Mouse (Mus musculus) embryonic facial prominence, embryonic 10.5 days (tissue): Measurements from ENCODE around the gene Castor1. TPM values are rescaled to one million over a fixed set of nuclear protein-coding genes. Genes with fewer than 3 reads are reported as not detected.

ENCODE experiments used
- DNase-seq: peaks from one replicate; pipeline ENCODE4 v3.0.0-alpha.2; 2017; ENCODE audit warnings: low spot score
- H3K27ac ChIP-seq: fragments of 300-500 bp; sonication (generic); replicated peaks from 2 replicates; pipeline ENCODE4 v1.5.1; 2016; ENCODE audit warnings: mild to moderate bottlenecking
- H3K27me3 ChIP-seq: fragments of 300-500 bp; sonication (generic); replicated peaks from 2 replicates; pipeline ENCODE4 v1.6.1; 2016; ENCODE audit warnings: low read depth, mild to moderate bottlenecking; ENCODE audit not compliant: poor library complexity, severe bottlenecking
- H3K36me3 ChIP-seq: fragments of 300-500 bp; sonication (generic); replicated peaks from 2 replicates; pipeline ENCODE4 v1.6.1; 2016; ENCODE audit warnings: mild to moderate bottlenecking, moderate library complexity
- H3K4me1 ChIP-seq: fragments of 300-500 bp; sonication (generic); 2 replicates; pipeline ENCODE4 v1.6.1; 2016
- H3K4me3 ChIP-seq: fragments of 300-500 bp; sonication (generic); 2 replicates; pipeline ENCODE4 v1.5.1; 2016; ENCODE audit warnings: mild to moderate bottlenecking, moderate library complexity
- H3K9me3 ChIP-seq: fragments of 300-500 bp; sonication (generic); 2 replicates; pipeline ENCODE4 v1.6.1; 2016; ENCODE audit warnings: mild to moderate bottlenecking
- WGBS: fragments of 180-500 bp; shearing (Covaris S2); methylation state at CpG from one replicate; pipeline ENCODE4 v1.1.7; 2016; 5-methylcytosine and 5-hydroxymethylcytosine counted together
- polyA plus RNA-seq: library from polyadenylated mRNA; unstranded; fragments of >200 nt; fragmentation: Nextera tagmentation; extraction: Ambion mirVana; gene quantifications from 2 replicates; pipeline ENCODE4 v1.2.1, GENCODE M21; 2016

Castor1 gene
- polyA plus RNA-seq, 1 experiment from 2014 or later: 2.4 TPM

DNA sequence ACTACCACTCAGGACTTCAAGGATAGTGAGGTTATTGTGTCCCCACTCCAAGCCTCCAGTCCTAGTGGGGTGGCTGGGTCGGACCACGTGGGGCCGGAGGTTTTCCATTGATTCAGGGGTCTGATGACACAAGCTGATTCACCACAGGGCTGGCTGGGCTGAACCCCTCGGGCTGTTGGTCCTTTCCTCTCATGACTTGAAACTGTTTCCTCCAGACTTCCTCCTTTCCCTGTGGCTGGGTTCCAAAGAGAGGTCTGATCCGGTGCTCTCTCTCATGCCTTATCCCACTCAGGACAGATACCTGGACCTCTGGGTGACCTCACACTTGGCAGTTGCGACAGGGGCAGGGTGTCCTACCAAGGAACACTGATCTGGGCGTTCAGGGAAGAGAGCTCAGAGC is 22.1 kb downstream of the Castor1 start:
- WGBS: 74% methylated on average over 7 of the region's 7 CpGs
- no peak for DNase-seq
- no peak overlapping the region for H3K27ac ChIP-seq

GRCm38 (mm10) chr11:4241180-4241579 is 23.2 kb downstream of the Castor1 start:
- H3K4me1 ChIP-seq: peaks cover 2% of the 10 kb centered on the region
- 79% methylated on average over 4 of the region's 4 CpGs for WGBS

More for the DNA sequence above, 22.1 kb downstream of the Castor1 start:
- Histone ChIP-seq H3K4me1 (no peaks in the 10 kb centered on the region; the same call in 1 of the 2 replicates), H3K36me3 (no peaks in the 10 kb centered on the region), H3K9me3 (no peaks in the 10 kb centered on the region), H3K27me3 (no peaks in the 10 kb centered on the region), H3K4me3 (no peak overlapping the region)

GRCm38 (mm10) chr11:4246126-4246525 is 28.1 kb downstream of the Castor1 start:
- Histone ChIP-seq H3K27ac (no peak overlapping the region), H3K4me1 (peaks cover 18% of the 10 kb centered on the region; the same call in 1 of the 2 replicates), H3K4me3 (no peak overlapping the region), H3K27me3 (no peaks in the 10 kb centered on the region), H3K36me3 (no peaks in the 10 kb centered on the region), H3K9me3 (no peaks in the 10 kb centered on the region)
- 63% methylated on average over 6 of the region's 6 CpGs for WGBS
- DNase-seq: no peak

More at GRCm38 (mm10) chr11:4241180-4241579, 23.2 kb downstream of the Castor1 start:
- H3K36me3 ChIP-seq: no peaks in the 10 kb centered on the region
- H3K27ac ChIP-seq: no peak overlapping the region
- DNase-seq: no peak
- no peaks in the 10 kb centered on the region for H3K9me3 ChIP-seq
- no peaks in the 10 kb centered on the region for H3K27me3 ChIP-seq
- H3K4me3 ChIP-seq: no peak overlapping the region

- Histone ChIP-seq H3K36me3 (no peaks in the 10 kb centered on the region), H3K27ac (no peak overlapping the region), H3K9me3 (no peaks in the 10 kb centered on the region), H3K27me3 (no peaks in the 10 kb centered on the region), H3K4me1 (peaks cover 21% of the 10 kb centered on the region; the same call in 1 of the 2 replicates), H3K4me3 (no peak overlapping the region)
- 73% methylated on average over 4 of the region's 4 CpGs for WGBS
- DNase-seq: no peak
These were observed 28.6 kb downstream of the Castor1 start for GRCm38 (mm10) chr11:4246623-4247022.

- no peak for DNase-seq
- H3K27me3 ChIP-seq: no peaks in the 10 kb centered on the region
- H3K36me3 ChIP-seq: no peaks in the 10 kb centered on the region
- no peak overlapping the region for H3K4me3 ChIP-seq
- no peak overlapping the region for H3K27ac ChIP-seq
- WGBS: 72% methylated on average over 14 of the region's 14 CpGs
- peaks cover 21% of the 10 kb centered on the region; the same call in 1 of the 2 replicates for H3K4me1 ChIP-seq
- no peaks in the 10 kb centered on the region for H3K9me3 ChIP-seq
These were observed 29.4 kb downstream of the Castor1 start for GRCm38 (mm10) chr11:4247201-4247959.

- no peaks in the 10 kb centered on the region for H3K9me3 ChIP-seq
- no peaks in the 10 kb centered on the region for H3K27me3 ChIP-seq
- 91% methylated on average over 3 of the region's 3 CpGs for WGBS
- H3K36me3 ChIP-seq: no peaks in the 10 kb centered on the region
- no peak overlapping the region for H3K27ac ChIP-seq
- no peak for DNase-seq
- no peak overlapping the region for H3K4me3 ChIP-seq
- H3K4me1 ChIP-seq: peaks cover 21% of the 10 kb centered on the region; the same call in 1 of the 2 replicates
These were observed 31.1 kb downstream of the Castor1 start for GRCm38 (mm10) chr11:4249151-4249550.

DNA sequence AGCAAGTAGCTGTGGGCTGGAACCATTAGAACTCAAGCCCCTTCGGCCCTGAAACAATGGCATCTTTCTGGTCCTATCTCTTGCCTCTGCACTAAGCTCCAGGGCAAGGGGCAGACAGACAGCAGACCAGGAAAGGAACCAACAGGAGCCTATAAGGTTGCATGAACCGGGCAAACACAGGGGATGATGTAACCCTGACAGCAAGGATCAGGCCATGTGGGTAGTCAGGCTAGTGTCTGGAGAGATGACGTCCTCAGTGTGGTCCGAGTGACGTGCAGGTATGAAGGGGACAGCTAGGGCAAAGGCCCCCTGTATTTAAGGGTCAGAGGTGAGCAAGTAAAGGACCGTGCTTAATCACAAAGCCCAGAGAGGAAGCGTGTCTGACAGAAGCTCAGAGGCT is 32.3 kb downstream of the Castor1 start:
- Histone ChIP-seq H3K27ac (no peak overlapping the region), H3K9me3 (no peaks in the 10 kb centered on the region), H3K4me1 (peaks cover 21% of the 10 kb centered on the region; the same call in 1 of the 2 replicates), H3K4me3 (no peak overlapping the region), H3K36me3 (no peaks in the 10 kb centered on the region), H3K27me3 (no peaks in the 10 kb centered on the region)
- WGBS: 64% methylated on average over 7 of the region's 7 CpGs
- DNase-seq: no peak

DNA sequence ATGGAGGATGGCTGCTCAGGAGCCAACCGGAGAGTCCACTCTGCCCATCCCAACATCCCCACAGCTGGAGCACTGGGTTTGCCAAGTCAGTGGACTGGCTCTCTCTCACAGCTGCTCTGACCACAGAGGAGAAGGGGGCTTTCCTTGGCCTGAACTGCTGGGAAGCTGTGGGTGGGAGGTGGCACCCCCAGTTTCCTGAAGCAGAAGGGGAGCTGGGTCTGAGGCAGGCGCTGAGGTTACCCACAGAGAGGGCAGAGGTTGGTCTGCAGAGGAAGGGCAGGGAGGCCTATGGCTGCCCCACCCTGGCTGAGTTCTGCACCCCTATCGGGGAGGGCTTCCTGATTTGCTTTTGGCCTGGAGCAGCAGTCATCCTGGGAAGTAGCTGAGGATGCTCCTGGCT is 33.4 kb downstream of the Castor1 start:
- 84% methylated on average over 3 of the region's 3 CpGs for WGBS
- Histone ChIP-seq H3K4me3 (no peak overlapping the region), H3K36me3 (no peaks in the 10 kb centered on the region), H3K4me1 (peaks cover 18% of the 10 kb centered on the region; the same call in 1 of the 2 replicates), H3K27me3 (no peaks in the 10 kb centered on the region), H3K27ac (no peak overlapping the region), H3K9me3 (no peaks in the 10 kb centered on the region)
- no peak for DNase-seq

GRCm38 (mm10) chr11:4252886-4253285 is 34.9 kb downstream of the Castor1 start:
- no peaks in the 10 kb centered on the region for H3K27me3 ChIP-seq
- H3K36me3 ChIP-seq: no peaks in the 10 kb centered on the region
- H3K9me3 ChIP-seq: no peaks in the 10 kb centered on the region
- 0 out of 2 replicates have a peak, but pooled peaks cover 9% of the 10 kb centered on the region for H3K4me1 ChIP-seq
- no peak overlapping the region for H3K27ac ChIP-seq
- no peak overlapping the region for H3K4me3 ChIP-seq
- 71% methylated on average over 2 of the region's 2 CpGs for WGBS
- DNase-seq: no peak

DNA sequence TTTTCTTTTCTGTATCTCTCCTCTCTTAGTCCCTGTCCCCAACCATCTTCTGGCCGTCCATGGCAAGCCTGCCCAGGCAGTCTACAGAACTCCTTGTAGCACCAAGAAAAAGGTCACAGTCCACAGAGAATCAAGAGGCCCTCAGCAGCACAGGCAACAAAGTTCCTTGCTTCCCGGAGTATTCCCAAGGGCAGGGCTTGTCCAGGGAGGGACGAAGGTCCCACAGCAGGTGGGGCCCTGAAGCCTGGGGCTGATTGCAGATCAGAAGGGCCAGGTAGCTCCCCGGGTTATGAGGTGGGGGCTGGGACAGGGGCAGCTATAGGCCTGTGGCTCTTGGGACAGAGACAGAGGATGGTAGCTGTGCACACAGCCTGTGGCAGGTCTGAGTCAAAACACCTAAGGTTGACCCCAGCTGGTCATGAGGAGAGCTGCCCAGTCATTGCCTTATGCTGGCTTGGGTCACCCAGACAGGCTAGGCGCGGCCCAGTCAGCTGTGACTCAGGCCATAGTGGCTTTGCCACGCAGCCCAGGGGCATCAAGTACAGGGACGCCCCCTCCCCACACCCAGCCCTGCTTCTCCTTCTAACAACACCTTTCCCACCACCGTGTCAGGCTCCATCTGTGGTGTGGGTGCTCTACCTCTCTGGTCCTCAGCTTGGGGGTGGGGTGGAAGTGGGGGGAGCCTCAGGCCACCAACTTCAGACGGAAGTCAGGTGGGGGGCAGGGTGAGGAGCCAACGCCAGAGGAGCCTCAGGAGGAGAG is 39.0 kb downstream of the Castor1 start, which contains the start of gene Lif:
Gene Lif, plus strand, starts transcription at position 712 of the 762 bp plus-strand sequence.
- H3K27ac ChIP-seq: no peak within 1 kb of the TSS
- no peak within 1 kb of the TSS for H3K4me3 ChIP-seq
- no peaks in the 10 kb centered on the region for H3K36me3 ChIP-seq
- no peaks in the 10 kb centered on the region for H3K9me3 ChIP-seq
- H3K27me3 ChIP-seq: peaks cover 17% of the 10 kb centered on the region
- H3K4me1 ChIP-seq: peaks cover 22% of the 10 kb centered on the region
- WGBS: 58% methylated on average over 11 of the region's 11 CpGs
- DNase-seq: no peak

- H3K27me3 ChIP-seq: peaks cover 23% of the 10 kb centered on the region
- no peak overlapping the region for H3K4me3 ChIP-seq
- H3K27ac ChIP-seq: no peak overlapping the region
- DNase-seq: no peak
- 69% methylated on average over 5 of the region's 5 CpGs for WGBS
- H3K4me1 ChIP-seq: peaks cover 29% of the 10 kb centered on the region
- no peaks in the 10 kb centered on the region for H3K9me3 ChIP-seq
- H3K36me3 ChIP-seq: no peaks in the 10 kb centered on the region
These were observed 39.7 kb downstream of the Castor1 start for GRCm38 (mm10) chr11:4257756-4258155.

- no peaks in the 10 kb centered on the region for H3K9me3 ChIP-seq
- 1% methylated on average over 7 of the region's 7 CpGs for WGBS
- peak overlapping the region; percentile 38 for H3K4me3 ChIP-seq
- H3K36me3 ChIP-seq: no peaks in the 10 kb centered on the region
- no peak overlapping the region for H3K27ac ChIP-seq
- H3K27me3 ChIP-seq: peaks cover 32% of the 10 kb centered on the region
- H3K4me1 ChIP-seq: peaks cover 38% of the 10 kb centered on the region
- DNase-seq: peak; percentile 84
These were observed 40.6 kb downstream of the Castor1 start for GRCm38 (mm10) chr11:4258657-4259082.
